Mouse (Mus musculus): Measurements from ENCODE around the gene Slc16a13.

DNA sequence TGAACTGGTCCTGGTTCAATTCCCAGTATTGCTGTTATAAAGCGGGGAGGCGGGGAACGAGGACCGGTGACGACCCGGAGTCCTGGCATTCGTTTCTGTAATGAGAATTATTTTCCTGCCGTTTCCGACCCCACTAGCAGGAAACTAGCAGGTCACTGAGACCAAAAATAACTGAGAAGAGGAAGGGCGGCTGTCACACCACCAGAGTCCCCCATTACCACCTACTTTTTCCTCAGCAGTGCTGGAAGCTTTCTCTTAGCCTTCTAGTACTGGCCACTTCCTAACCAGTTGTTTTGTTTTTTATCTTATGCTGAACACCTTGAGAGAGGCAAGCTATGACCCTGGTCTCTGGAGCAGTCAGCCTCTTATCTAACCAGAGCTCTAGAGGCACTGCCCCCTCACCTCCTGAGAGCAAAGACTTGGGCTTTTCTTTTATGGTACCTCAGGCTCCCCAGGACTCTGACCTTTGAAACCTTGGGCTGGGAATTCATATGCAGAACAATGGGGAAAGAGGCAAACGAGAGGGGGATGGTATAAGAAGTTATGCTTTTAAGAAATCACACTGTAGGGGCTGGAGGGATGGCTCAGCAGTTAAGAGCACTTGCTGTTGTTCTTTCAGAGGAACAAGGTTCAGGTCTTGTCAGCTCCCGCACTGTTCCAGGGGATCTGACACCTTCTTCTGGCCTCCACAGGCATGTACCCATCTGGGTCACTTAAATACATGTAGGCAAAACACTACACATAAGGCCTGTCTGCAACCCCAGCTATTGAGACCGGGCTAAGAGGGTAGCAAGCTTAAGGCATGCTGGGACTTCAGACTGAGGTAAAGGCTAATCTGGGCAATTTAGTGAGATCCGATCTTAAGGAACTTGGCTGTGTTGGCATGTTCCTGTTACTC, 988 bp upstream of the Slc16a13 start:
- peak; percentile 61; the same call in 1 of the 2 replicates for TF ChIP-seq EP300 (IDR thresholded peaks at IDR 0.05; ENCODE audit: low read depth)
- no peak for TF ChIP-seq CTCF (IDR thresholded peaks at IDR 0.05; ENCODE audit: low read depth)

Measured in heart, postnatal 0 days (tissue).